Mouse (Mus musculus) limb, embryonic 15.5 days (tissue): Measurements from ENCODE around the gene Hydin. TPM values are rescaled to one million over a fixed set of nuclear protein-coding genes. Genes with fewer than 3 reads are reported as not detected.
"Not testable (repeated sequence)": the region's sequence is repeated elsewhere in the genome, so short reads cannot be mapped to it uniquely, and the experiment has no call there.

ENCODE experiments used
- ATAC-seq: fragments of 200-750 bp; cut with Nextera tagmentation; 2 replicates; pipeline ENCODE4 v1.8.0; 2017; ENCODE audit warnings: low read depth, moderate TSS enrichment; ENCODE audit not compliant: insufficient number of reproducible peaks, low FRiP score, low TSS enrichment
- H3K27ac ChIP-seq: fragments of 300-500 bp; sonication (generic); 2 replicates; pipeline ENCODE4 v1.5.1; 2015; ENCODE audit warnings: moderate library complexity, mild to moderate bottlenecking, inconsistent platforms
- H3K27me3 ChIP-seq: fragments of 300-500 bp; sonication (generic); 2 replicates; pipeline ENCODE4 v1.6.1; 2015; ENCODE audit warnings: inconsistent platforms
- H3K36me3 ChIP-seq: fragments of 300-500 bp; sonication (generic); 2 replicates; pipeline ENCODE4 v1.6.1; 2015; ENCODE audit warnings: inconsistent platforms
- H3K4me1 ChIP-seq: fragments of 300-500 bp; sonication (generic); 2 replicates; pipeline ENCODE4 v1.6.1; 2015; ENCODE audit warnings: inconsistent platforms
- H3K4me2 ChIP-seq: fragments of 300-500 bp; sonication (generic); 2 replicates; pipeline ENCODE4 v1.6.1; 2015; ENCODE audit warnings: mild to moderate bottlenecking, inconsistent platforms
- H3K4me3 ChIP-seq: fragments of 300-500 bp; sonication (generic); 2 replicates; pipeline ENCODE4 v1.5.1; 2015; ENCODE audit warnings: mild to moderate bottlenecking, inconsistent platforms
- H3K9ac ChIP-seq: fragments of 300-500 bp; sonication (generic); 2 replicates; pipeline ENCODE4 v1.6.1; 2015; ENCODE audit warnings: inconsistent platforms
- H3K9me3 ChIP-seq: fragments of 300-500 bp; sonication (generic); 2 replicates; pipeline ENCODE4 v1.6.1; 2016; ENCODE audit warnings: inconsistent platforms
- WGBS: fragments of 180-500 bp; shearing (Covaris S2); methylation state at CpG from one replicate; pipeline ENCODE4 v1.1.7; 2015; 5-methylcytosine and 5-hydroxymethylcytosine counted together
- polyA plus RNA-seq: library from polyadenylated mRNA; unstranded; fragments of >200 nt; fragmentation: Nextera tagmentation; extraction: Ambion mirVana; gene quantifications from 2 replicates; pipeline ENCODE4 v1.2.1, GENCODE M21; 2015

Hydin gene
- polyA plus RNA-seq, 1 experiment from 2014 or later: 0.01 TPM

- no peak for ATAC-seq
Observed at GRCm38 (mm10) chr8:110270659-110271058, 3.9 kb downstream of the Hydin start.

GRCm38 (mm10) chr8:110273394-110273793, 6.6 kb downstream of the Hydin start:
- H3K4me2 ChIP-seq: no peak overlapping the region
- H3K9me3 ChIP-seq: no peaks in the 10 kb centered on the region
- H3K4me3 ChIP-seq: no peak overlapping the region
- H3K36me3 ChIP-seq: no peaks in the 10 kb centered on the region
- no peak overlapping the region for H3K9ac ChIP-seq
- no peaks in the 10 kb centered on the region for H3K4me1 ChIP-seq
- ATAC-seq: no peak
- no peaks in the 10 kb centered on the region for H3K27me3 ChIP-seq
- H3K27ac ChIP-seq: no peak overlapping the region
- WGBS: 67% methylated on average over 2 of the region's 2 CpGs

More at GRCm38 (mm10) chr8:110270659-110271058, 3.9 kb downstream of the Hydin start:
- Histone ChIP-seq H3K27ac (no peak overlapping the region), H3K27me3 (no peaks in the 10 kb centered on the region), H3K4me1 (peaks cover 12% of the 10 kb centered on the region), H3K9me3 (no peaks in the 10 kb centered on the region), H3K36me3 (no peaks in the 10 kb centered on the region), H3K9ac (no peak overlapping the region), H3K4me3 (no peak overlapping the region), H3K4me2 (no peak overlapping the region)
- 86% methylated on average over 4 of the region's 4 CpGs for WGBS

GRCm38 (mm10) chr8:110275465-110276258, 8.9 kb downstream of the Hydin start:
- H3K36me3 ChIP-seq: no peaks in the 10 kb centered on the region
- no peak overlapping the region for H3K9ac ChIP-seq
- no peaks in the 10 kb centered on the region for H3K4me1 ChIP-seq
- no peak overlapping the region for H3K27ac ChIP-seq
- no peaks in the 10 kb centered on the region for H3K9me3 ChIP-seq
- 55% methylated on average over 21 of the region's 21 CpGs for WGBS
- H3K4me2 ChIP-seq: no peak overlapping the region
- no peaks in the 10 kb centered on the region for H3K27me3 ChIP-seq
- H3K4me3 ChIP-seq: no peak overlapping the region
- no peak for ATAC-seq

- H3K4me3 ChIP-seq: no peak overlapping the region
- H3K9me3 ChIP-seq: no peaks in the 10 kb centered on the region
- H3K4me2 ChIP-seq: no peak overlapping the region
- no peak for ATAC-seq
- H3K4me1 ChIP-seq: no peaks in the 10 kb centered on the region
- no peaks in the 10 kb centered on the region for H3K27me3 ChIP-seq
- 91% methylated on average over 1 of the region's 1 CpGs for WGBS
- no peak overlapping the region for H3K27ac ChIP-seq
- no peak overlapping the region for H3K9ac ChIP-seq
- H3K36me3 ChIP-seq: no peaks in the 10 kb centered on the region
Observed at GRCm38 (mm10) chr8:110276259-110276560, 9.4 kb downstream of the Hydin start.

- Histone ChIP-seq H3K4me3 (no peak overlapping the region), H3K4me1 (no peaks in the 10 kb centered on the region), H3K9ac (no peak overlapping the region), H3K4me2 (no peak overlapping the region), H3K27me3 (no peaks in the 10 kb centered on the region), H3K27ac (no peak overlapping the region), H3K9me3 (no peaks in the 10 kb centered on the region), H3K36me3 (no peaks in the 10 kb centered on the region)
- ATAC-seq: no peak
- WGBS: 83% methylated on average over 2 of the region's 2 CpGs
Observed at GRCm38 (mm10) chr8:110312715-110313114, 45.9 kb downstream of the Hydin start.

- no peak overlapping the region for H3K9ac ChIP-seq
- H3K9me3 ChIP-seq: no peaks in the 10 kb centered on the region
- H3K27me3 ChIP-seq: no peaks in the 10 kb centered on the region
- no peak overlapping the region for H3K4me2 ChIP-seq
- H3K4me1 ChIP-seq: no peaks in the 10 kb centered on the region
- no peak overlapping the region for H3K4me3 ChIP-seq
- H3K27ac ChIP-seq: no peak overlapping the region
- ATAC-seq: no peak
- 68% methylated on average over 7 of the region's 7 CpGs for WGBS
- H3K36me3 ChIP-seq: no peaks in the 10 kb centered on the region
Observed at GRCm38 (mm10) chr8:110315826-110316225, 49.0 kb downstream of the Hydin start.

- no peak for ATAC-seq
- Histone ChIP-seq H3K36me3 (no peaks in the 10 kb centered on the region), H3K4me1 (peaks cover 8% of the 10 kb centered on the region; the same call in 1 of the 2 replicates), H3K9ac (no peak overlapping the region), H3K4me2 (no peak overlapping the region), H3K4me3 (no peak overlapping the region), H3K9me3 (no peaks in the 10 kb centered on the region), H3K27me3 (no peaks in the 10 kb centered on the region), H3K27ac (no peak overlapping the region)
- 65% methylated on average over 4 of the region's 4 CpGs for WGBS
Observed at GRCm38 (mm10) chr8:110319586-110319985, 52.8 kb downstream of the Hydin start.

GRCm38 (mm10) chr8:110321446-110321845, 54.7 kb downstream of the Hydin start:
- Histone ChIP-seq H3K9ac (no peak overlapping the region), H3K4me3 (no peak overlapping the region), H3K4me2 (no peak overlapping the region), H3K27me3 (no peaks in the 10 kb centered on the region), H3K36me3 (no peaks in the 10 kb centered on the region), H3K4me1 (peaks cover 8% of the 10 kb centered on the region; the same call in 1 of the 2 replicates), H3K9me3 (no peaks in the 10 kb centered on the region), H3K27ac (no peak overlapping the region)
- 81% methylated on average over 2 of the region's 2 CpGs for WGBS
- ATAC-seq: no peak

- 78% methylated on average over 10 of the region's 10 CpGs for WGBS
- H3K27me3 ChIP-seq: no peaks in the 10 kb centered on the region
- peaks cover 8% of the 10 kb centered on the region; the same call in 1 of the 2 replicates for H3K4me1 ChIP-seq
- H3K4me2 ChIP-seq: no peak overlapping the region
- H3K36me3 ChIP-seq: no peaks in the 10 kb centered on the region
- H3K4me3 ChIP-seq: no peak overlapping the region
- no peak overlapping the region for H3K9ac ChIP-seq
- no peak for ATAC-seq
- no peak overlapping the region for H3K27ac ChIP-seq
- no peaks in the 10 kb centered on the region for H3K9me3 ChIP-seq
Observed at GRCm38 (mm10) chr8:110323981-110324574, 57.3 kb downstream of the Hydin start.

- not testable (repeated sequence) for H3K27me3 ChIP-seq, ATAC-seq, H3K4me1 ChIP-seq, H3K4me3 ChIP-seq, H3K27ac ChIP-seq, H3K9me3 ChIP-seq, H3K36me3 ChIP-seq, H3K9ac ChIP-seq, H3K4me2 ChIP-seq
Observed at GRCm38 (mm10) chr8:110327120-110327519, 60.3 kb downstream of the Hydin start.

- 59% methylated on average over 7 of the region's 7 CpGs for WGBS
Observed at GRCm38 (mm10) chr8:110333376-110333775, 66.6 kb downstream of the Hydin start.

GRCm38 (mm10) chr8:110339447-110339846, 72.7 kb downstream of the Hydin start:
- no peaks in the 10 kb centered on the region for H3K27me3 ChIP-seq
- ATAC-seq: no peak
- WGBS: 73% methylated on average over 2 of the region's 2 CpGs
- H3K27ac ChIP-seq: no peak overlapping the region
- no peaks in the 10 kb centered on the region for H3K4me1 ChIP-seq
- no peak overlapping the region for H3K4me3 ChIP-seq
- no peak overlapping the region for H3K9ac ChIP-seq
- no peaks in the 10 kb centered on the region for H3K36me3 ChIP-seq
- H3K9me3 ChIP-seq: no peaks in the 10 kb centered on the region
- no peak overlapping the region for H3K4me2 ChIP-seq

More at GRCm38 (mm10) chr8:110333376-110333775, 66.6 kb downstream of the Hydin start:
- Histone ChIP-seq H3K4me2 (no peak overlapping the region), H3K4me1 (no peaks in the 10 kb centered on the region), H3K27me3 (no peaks in the 10 kb centered on the region), H3K27ac (no peak overlapping the region), H3K9ac (no peak overlapping the region), H3K36me3 (no peaks in the 10 kb centered on the region), H3K9me3 (no peaks in the 10 kb centered on the region), H3K4me3 (no peak overlapping the region)
- no peak for ATAC-seq
